Mouse (Mus musculus) cortical plate, adult 2 months (tissue): ENCODE measurements at regions not wholly inside any gene's neighbourhood (a gene's known extent, or its start where the extent isn't known, plus 50 kb on each side); places are given as distances from the start of the nearest gene placed in this dataset.

Experiments
- H3K27ac ChIP-seq: fragments of 200-500 bp; 2 replicates; pipeline ENCODE4 v1.5.1; 2012; ENCODE audit warnings: low read length, control low read depth, inconsistent platforms; ENCODE audit not compliant: insufficient read depth
- H3K4me1 ChIP-seq: fragments of 200-500 bp; 2 replicates; pipeline ENCODE4 v1.6.1; 2011; ENCODE audit warnings: low read length; ENCODE audit not compliant: control insufficient read depth, insufficient read depth
- H3K4me3 ChIP-seq: fragments of 200-500 bp; 2 replicates; pipeline ENCODE4 v1.5.1; 2011; ENCODE audit warnings: mild to moderate bottlenecking, low read length, control low read depth; ENCODE audit not compliant: insufficient read depth
- CTCF ChIP-seq: fragments of 200-500 bp; IDR thresholded peaks from 2 replicates; pipeline ENCODE4 v1.5.1; 2011; ENCODE audit warnings: mild to moderate bottlenecking, control low read depth, low read length; ENCODE audit not compliant: insufficient read depth; ENCODE audit errors: extremely low read depth
- POLR2A ChIP-seq: fragments of 200-500 bp; IDR thresholded peaks from 2 replicates; pipeline ENCODE4 v1.6.1; 2011; ENCODE audit warnings: mild to moderate bottlenecking, low read length, control low read depth; ENCODE audit not compliant: insufficient read depth; ENCODE audit errors: extremely low read depth

- Histone ChIP-seq H3K27ac (no peak overlapping the region), H3K4me1 (peaks cover 1% of the 10 kb centered on the region), H3K4me3 (no peak overlapping the region)
- TF ChIP-seq CTCF, result no peak
- no peak for TF ChIP-seq POLR2A
Measured at GRCm38 (mm10) chr16:86971691-86972090, 382.3 kb upstream of the N6amt1 start.

GRCm38 (mm10) chr16:86949681-86950080, 404.3 kb upstream of the N6amt1 start:
- TF ChIP-seq POLR2A, result no peak
- TF ChIP-seq CTCF, result no peak
- no peak overlapping the region for H3K4me3 ChIP-seq
- H3K27ac ChIP-seq, result no peak overlapping the region
- H3K4me1 ChIP-seq, result no peaks in the 10 kb centered on the region

GRCm38 (mm10) chr16:86945531-86946144, 408.3 kb upstream of the N6amt1 start:
- Histone ChIP-seq H3K27ac (no peak overlapping the region), H3K4me1 (no peaks in the 10 kb centered on the region), H3K4me3 (no peak overlapping the region)
- no peak for TF ChIP-seq CTCF
- no peak for TF ChIP-seq POLR2A

GRCm38 (mm10) chr16:86945058-86945457, 408.9 kb upstream of the N6amt1 start:
- Histone ChIP-seq H3K27ac (no peak overlapping the region), H3K4me3 (no peak overlapping the region), H3K4me1 (no peaks in the 10 kb centered on the region)
- TF ChIP-seq POLR2A (no peak), CTCF (no peak)

- TF ChIP-seq POLR2A (no peak), CTCF (no peak)
- H3K27ac ChIP-seq, result no peak overlapping the region
- no peak overlapping the region for H3K4me3 ChIP-seq
- no peaks in the 10 kb centered on the region for H3K4me1 ChIP-seq
Measured at GRCm38 (mm10) chr16:86934989-86935388, 419.0 kb upstream of the N6amt1 start.

GRCm38 (mm10) chr16:86932765-86933164, 421.2 kb upstream of the N6amt1 start:
- Histone ChIP-seq H3K4me1 (no peaks in the 10 kb centered on the region), H3K4me3 (no peak overlapping the region), H3K27ac (no peak overlapping the region)
- no peak for TF ChIP-seq POLR2A
- no peak for TF ChIP-seq CTCF

- TF ChIP-seq CTCF, result no peak
- no peak for TF ChIP-seq POLR2A
- Histone ChIP-seq H3K4me3 (no peak overlapping the region), H3K4me1 (no peaks in the 10 kb centered on the region), H3K27ac (no peak overlapping the region)
Measured at GRCm38 (mm10) chr16:86897967-86898710, 455.8 kb upstream of the N6amt1 start.

GRCm38 (mm10) chr16:86894982-86895381, 459.0 kb upstream of the N6amt1 start:
- H3K4me3 ChIP-seq, result no peak overlapping the region
- no peaks in the 10 kb centered on the region for H3K4me1 ChIP-seq
- TF ChIP-seq POLR2A (no peak), CTCF (no peak)
- H3K27ac ChIP-seq, result no peak overlapping the region

- no peak overlapping the region for H3K27ac ChIP-seq
- no peaks in the 10 kb centered on the region for H3K4me1 ChIP-seq
- no peak overlapping the region for H3K4me3 ChIP-seq
- TF ChIP-seq POLR2A (no peak), CTCF (no peak)
Measured at GRCm38 (mm10) chr16:86894333-86894732, 459.7 kb upstream of the N6amt1 start.

GRCm38 (mm10) chr16:86888421-86888820, 465.6 kb upstream of the N6amt1 start:
- H3K4me1 ChIP-seq, result no peaks in the 10 kb centered on the region
- H3K4me3 ChIP-seq, result no peak overlapping the region
- no peak overlapping the region for H3K27ac ChIP-seq
- no peak for TF ChIP-seq POLR2A
- no peak for TF ChIP-seq CTCF
